Mouse (Mus musculus) heart, adult 2 months (tissue): ENCODE measurements around the gene Slc6a20a.

Experiments
- CTCF ChIP-seq: fragments of 200-600 bp; IDR thresholded peaks from 2 replicates; pipeline ENCODE4 v1.8.1; 2022; ENCODE audit warnings: antibody characterized with exemption, mild to moderate bottlenecking, moderate library complexity
- EP300 ChIP-seq: fragments of 200-500 bp; IDR thresholded peaks from 2 replicates; pipeline ENCODE4 v1.6.1; 2011; ENCODE audit warnings: low read depth, low read length, control low read depth; ENCODE audit not compliant: insufficient read depth
- POLR2A ChIP-seq: fragments of 200-500 bp; IDR thresholded peaks from 2 replicates; pipeline ENCODE4 v1.6.1; 2011; ENCODE audit warnings: mild to moderate bottlenecking, low read depth, low read length, control low read depth; ENCODE audit not compliant: insufficient read depth

GRCm38 (mm10) chr9:123636771-123637170 is 41.9 kb downstream of the Slc6a20a start:
- TF ChIP-seq CTCF, result no peak
- no peak for TF ChIP-seq POLR2A
- no peak for TF ChIP-seq EP300
